Mouse (Mus musculus) G1E (cell line): ENCODE results near the gene Plpp2. TPM values are rescaled to one million over a fixed set of nuclear protein-coding genes. Genes with fewer than 3 reads are reported as not detected.

ENCODE experiments used
- ATAC-seq: 2 replicates; pipeline ENCODE4 v1.8.0; 2016; ENCODE audit warnings: mild to moderate bottlenecking; ENCODE audit not compliant: insufficient number of reproducible peaks, poor library complexity, low FRiP score, severe bottlenecking; ENCODE audit errors: extremely low read depth
- DNase-seq: peaks from one replicate; pipeline ENCODE4 v3.0.0; 2012; ENCODE audit warnings: low spot score
- H3K27me3 ChIP-seq: 2 replicates; pipeline ENCODE4 v1.6.1; 2012; ENCODE audit warnings: mild to moderate bottlenecking, low read length, inconsistent platforms; ENCODE audit not compliant: insufficient read depth
- H3K36me3 ChIP-seq: replicated peaks from 2 replicates; pipeline ENCODE3; 2012; ENCODE audit warnings: mild to moderate bottlenecking, inconsistent platforms
- H3K4me1 ChIP-seq: 2 replicates; pipeline ENCODE4 v1.6.1; 2012; ENCODE audit warnings: low read depth, low read length, inconsistent platforms, mixed read lengths; ENCODE audit not compliant: insufficient read depth
- H3K4me3 ChIP-seq: 2 replicates; pipeline ENCODE4 v1.5.1; 2012; ENCODE audit warnings: low read depth, mild to moderate bottlenecking, inconsistent platforms, low read length, moderate library complexity, mixed read lengths
- H3K9me3 ChIP-seq: replicated peaks from 2 replicates; pipeline ENCODE4 v1.6.1; 2012; ENCODE audit warnings: inconsistent platforms
- CTCF ChIP-seq: IDR thresholded peaks from 2 replicates; pipeline ENCODE4 v1.5.1; 2012; ENCODE audit warnings: low read depth, low read length, inconsistent platforms, mixed read lengths
- GATA1 ChIP-seq: IDR thresholded peaks from 2 replicates; pipeline ENCODE4 v1.6.1; 2012; ENCODE audit warnings: borderline replicate concordance, low read length, inconsistent platforms, mixed read lengths
- GATA2 ChIP-seq: IDR thresholded peaks from 2 replicates; pipeline ENCODE4 v1.6.1; 2012; ENCODE audit warnings: low read depth, low read length, inconsistent platforms, borderline replicate concordance
- POLR2AphosphoS5 ChIP-seq: IDR thresholded peaks from 2 replicates; pipeline ENCODE4 v1.6.1; 2012; ENCODE audit warnings: low read depth, low read length, inconsistent platforms; ENCODE audit not compliant: insufficient replicate concordance
- TAL1 ChIP-seq: conservative IDR thresholded peaks from 2 replicates; pipeline ENCODE4 v1.6.1; 2012; ENCODE audit warnings: low read depth, low read length, inconsistent platforms, mixed read lengths
- polyA plus RNA-seq: library from polyadenylated mRNA; stranded (reverse); fragments of >175 nt; gene quantifications from 2 replicates; pipeline ENCODE4 v1.2.3, GENCODE M21; 2012
- total RNA-seq, 2 experiments: library from RNA; stranded (forward) in 1 of 2; stranded (reverse) in 1 of 2; fragments of 200-1000 nt in 1 of 2; fragments of >200 nt in 1 of 2; fragmentation: Nextera tagmentation in 1 of 2; gene quantifications; 2 replicates each; pipeline ENCODE4 v1.2.3; 2014 to 2017

The Plpp2 gene
- total and polyA plus RNA-seq, 3 experiments: 0.21 TPM; not detected in 2

- no peak for DNase-seq
- Histone ChIP-seq H3K4me3 (no peak within 1 kb of the TSS), H3K27me3 (0 out of 2 replicates have a peak, but pooled peaks cover 2% of the 10 kb centered on the region), H3K4me1 (no peaks in the 10 kb centered on the region), H3K36me3 (no peaks in the 10 kb centered on the region), H3K9me3 (peaks cover 19% of the 10 kb centered on the region)
- TF ChIP-seq GATA2: no peak
- TF ChIP-seq TAL1: no peak
- no peak for TF ChIP-seq GATA1
- no peak for TF ChIP-seq CTCF
- TF ChIP-seq POLR2AphosphoS5: no peak
- ATAC-seq: no peak
Observed at GRCm38 (mm10) chr10:79554330-79555237, 21.0 kb upstream of the Plpp2 start, which contains the start of gene Mier2. Gene Mier2 (minus strand): TSS chr10:79555199.

- Histone ChIP-seq H3K36me3 (no peaks in the 10 kb centered on the region), H3K9me3 (peaks cover 21% of the 10 kb centered on the region), H3K4me1 (no peaks in the 10 kb centered on the region), H3K4me3 (no peak overlapping the region), H3K27me3 (0 out of 2 replicates have a peak, but pooled peaks cover 2% of the 10 kb centered on the region)
- ATAC-seq: no peak
- no peak for TF ChIP-seq CTCF
- DNase-seq: no peak
Observed at GRCm38 (mm10) chr10:79553691-79554090, 20.1 kb upstream of the Plpp2 start.

GRCm38 (mm10) chr10:79553176-79553575, 19.6 kb upstream of the Plpp2 start:
- DNase-seq: no peak
- TF ChIP-seq TAL1: no peak
- no peak for TF ChIP-seq GATA1
- TF ChIP-seq GATA2: no peak
- TF ChIP-seq POLR2AphosphoS5: no peak
- TF ChIP-seq CTCF: no peak

GRCm38 (mm10) chr10:79552531-79552930, 18.9 kb upstream of the Plpp2 start:
- Histone ChIP-seq H3K4me3 (no peak overlapping the region), H3K4me1 (no peaks in the 10 kb centered on the region), H3K9me3 (peaks cover 25% of the 10 kb centered on the region), H3K27me3 (0 out of 2 replicates have a peak, but pooled peaks cover 2% of the 10 kb centered on the region), H3K36me3 (no peaks in the 10 kb centered on the region)
- TF ChIP-seq POLR2AphosphoS5 (no peak), CTCF (no peak), GATA2 (no peak), TAL1 (no peak), GATA1 (no peak)
- ATAC-seq (no peak), DNase-seq (no peak)

More at GRCm38 (mm10) chr10:79553176-79553575, 19.6 kb upstream of the Plpp2 start:
- Histone ChIP-seq H3K4me3 (no peak overlapping the region), H3K27me3 (0 out of 2 replicates have a peak, but pooled peaks cover 2% of the 10 kb centered on the region), H3K9me3 (peaks cover 23% of the 10 kb centered on the region), H3K36me3 (no peaks in the 10 kb centered on the region), H3K4me1 (no peaks in the 10 kb centered on the region)
- no peak for ATAC-seq

- Histone ChIP-seq H3K36me3 (no peaks in the 10 kb centered on the region), H3K9me3 (peaks cover 23% of the 10 kb centered on the region), H3K4me1 (no peaks in the 10 kb centered on the region), H3K4me3 (no peak overlapping the region), H3K27me3 (0 out of 2 replicates have a peak, but pooled peaks cover 2% of the 10 kb centered on the region)
- TF ChIP-seq GATA2: no peak
- no peak for TF ChIP-seq POLR2AphosphoS5
- no peak for TF ChIP-seq TAL1
- no peak for TF ChIP-seq GATA1
- no peak for TF ChIP-seq CTCF
- DNase-seq (no peak), ATAC-seq (no peak)
Observed at GRCm38 (mm10) chr10:79550366-79550765, 16.8 kb upstream of the Plpp2 start.

GRCm38 (mm10) chr10:79548971-79549723, 15.6 kb upstream of the Plpp2 start:
- no peak for ATAC-seq
- DNase-seq: no peak

More at GRCm38 (mm10) chr10:79548971-79549723, 15.6 kb upstream of the Plpp2 start:
- no peaks in the 10 kb centered on the region; the same call in 1 of the 2 replicates for H3K4me1 ChIP-seq
- H3K4me3 ChIP-seq: no peak overlapping the region
- peaks cover 11% of the 10 kb centered on the region; the same call in 1 of the 2 replicates for H3K9me3 ChIP-seq
- no peaks in the 10 kb centered on the region for H3K36me3 ChIP-seq
- TF ChIP-seq GATA1 (no peak), POLR2AphosphoS5 (no peak), GATA2 (no peak), CTCF (no peak), TAL1 (no peak)
- H3K27me3 ChIP-seq: no peaks in the 10 kb centered on the region
